Mouse (Mus musculus) bone marrow macrophage, adult 2 months (primary cell): ENCODE measurements around the gene Gpx2.

Experiments
- CTCF ChIP-seq: IDR thresholded peaks from 2 replicates; pipeline ENCODE4 v1.5.1; 2012; ENCODE audit warnings: low read depth, mild to moderate bottlenecking, low read length, moderate library complexity
- POLR2A ChIP-seq: IDR thresholded peaks from 2 replicates; pipeline ENCODE4 v1.6.1; 2012; ENCODE audit warnings: mild to moderate bottlenecking, low read depth, low read length, borderline replicate concordance

DNA sequence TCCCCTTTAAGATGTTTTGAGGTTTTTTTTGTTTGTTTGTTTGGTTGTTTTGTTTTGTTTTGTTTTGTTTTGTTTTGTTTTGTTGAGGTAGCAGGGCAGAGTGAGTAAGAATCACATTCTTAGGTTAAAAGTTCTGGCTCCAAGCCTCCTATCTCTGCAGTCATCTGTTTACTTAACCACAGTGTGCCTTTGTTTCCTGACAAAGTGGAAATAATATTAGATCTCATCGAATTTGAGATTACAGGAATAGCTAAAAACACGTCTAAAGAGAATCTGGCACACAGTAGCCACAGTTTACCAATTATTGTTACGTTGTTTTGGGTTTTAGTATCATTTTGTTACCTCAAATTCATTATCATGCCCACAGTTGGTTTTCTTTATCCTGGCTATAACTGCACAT lies 20.7 kb downstream of the Gpx2 start:
- TF ChIP-seq CTCF (no peak), POLR2A (no peak)
